Mouse (Mus musculus) hematopoietic stem cell, adult 5-6 weeks (primary cell): ENCODE measurements around the gene Abca7. TPM values are rescaled to one million over a fixed set of nuclear protein-coding genes. Genes with fewer than 3 reads are reported as not detected.
"Not testable (repeated sequence)": the region's sequence is repeated elsewhere in the genome, so short reads cannot be mapped to it uniquely, and the experiment has no call there.

Source experiments
- ATAC-seq, 2 experiments: fragments of 125-278 bp in 1 of 2; replicated peaks in 1 of 2; 2 replicates each; pipeline ENCODE4 v1.8.0; 2016 to 2017; ENCODE audit warnings: inconsistent platforms in 2 of 2, mild to moderate bottlenecking in 2 of 2, moderate number of reproducible peaks in 2 of 2, low read depth in 1 of 2, moderate TSS enrichment in 1 of 2; ENCODE audit not compliant: low FRiP score in 2 of 2, poor library complexity in 2 of 2, severe bottlenecking in 2 of 2, insufficient read depth in 1 of 2, low TSS enrichment in 1 of 2
- total RNA-seq: library from RNA; stranded (forward); fragments of 172-1452, 232-1000 nt; gene quantifications from 2 replicates; pipeline ENCODE4 v1.2.3, GENCODE M21; 2017

Abca7 gene
- total RNA-seq, 1 experiment from 2014 or later = 11.5 TPM

- ATAC-seq = no peak
Measured at GRCm38 (mm10) chr10:80048396-80048795, 52.1 kb downstream of the Abca7 start.

GRCm38 (mm10) chr10:80048834-80049233 lies 52.5 kb downstream of the Abca7 start:
- ATAC-seq = no peak

- ATAC-seq = no peak
Measured at GRCm38 (mm10) chr10:80050244-80050643, 54.0 kb downstream of the Abca7 start.

GRCm38 (mm10) chr10:80050885-80051617 lies 54.8 kb downstream of the Abca7 start:
- no peak for ATAC-seq

GRCm38 (mm10) chr10:80051618-80052373 lies 55.5 kb downstream of the Abca7 start:
- peak in 1 of 2 experiments; percentile 12; a peak in 1 of 4 replicates for ATAC-seq

- ATAC-seq = no peak
Measured at GRCm38 (mm10) chr10:80052374-80052764, 56.1 kb downstream of the Abca7 start.

GRCm38 (mm10) chr10:80053259-80053780 lies 57.0 kb downstream of the Abca7 start:
- ATAC-seq = peak; percentile 90 to 91

GRCm38 (mm10) chr10:80053831-80054815 lies 57.8 kb downstream of the Abca7 start:
- peak in 1 of 2 experiments; percentile 1; a peak in 1 of 4 replicates for ATAC-seq

- ATAC-seq = not testable (repeated sequence)
Measured at GRCm38 (mm10) chr10:80054911-80055310, 58.6 kb downstream of the Abca7 start.

GRCm38 (mm10) chr10:80055364-80055763 lies 59.1 kb downstream of the Abca7 start:
- ATAC-seq = no peak

- ATAC-seq = no peak
Measured at GRCm38 (mm10) chr10:80055891-80056290, 59.6 kb downstream of the Abca7 start.

GRCm38 (mm10) chr10:80056506-80056905 lies 60.2 kb downstream of the Abca7 start:
- ATAC-seq = no peak

- no peak for ATAC-seq
Measured at GRCm38 (mm10) chr10:80056976-80057682, 60.8 kb downstream of the Abca7 start.

GRCm38 (mm10) chr10:80057683-80058326 lies 61.5 kb downstream of the Abca7 start:
- no peak for ATAC-seq

GRCm38 (mm10) chr10:80063104-80063503 lies 66.8 kb downstream of the Abca7 start:
- no peak for ATAC-seq

- ATAC-seq = no peak
Measured at GRCm38 (mm10) chr10:80063877-80064650, 67.8 kb downstream of the Abca7 start.
